Mouse (Mus musculus) midbrain, postnatal 0 days (tissue): ENCODE measurements at regions not wholly inside any gene's neighbourhood (a gene's known extent, or its start where the extent isn't known, plus 50 kb on each side); places are given as distances from the start of the nearest gene placed in this dataset.

Experiments
- ATAC-seq: fragments of 200-750 bp; cut with Nextera tagmentation; 2 replicates; pipeline ENCODE4 v1.8.0; 2017; ENCODE audit warnings: moderate number of reproducible peaks, mild to moderate bottlenecking, moderate TSS enrichment, moderate library complexity; ENCODE audit not compliant: low FRiP score
- DNase-seq: peaks from one replicate; pipeline ENCODE4 v3.0.0-alpha.2; 2015; ENCODE audit warnings: low spot score
- H3K27ac ChIP-seq: fragments of 300-500 bp; sonication (generic); 2 replicates; pipeline ENCODE4 v1.5.1; 2014; ENCODE audit warnings: low read depth, mild to moderate bottlenecking, low read length, mixed read lengths
- H3K27me3 ChIP-seq: fragments of 300-500 bp; sonication (generic); 2 replicates; pipeline ENCODE4 v1.6.1; 2014; ENCODE audit warnings: low read length, control low read depth, mixed read lengths; ENCODE audit not compliant: insufficient read depth
- H3K36me3 ChIP-seq: fragments of 300-500 bp; sonication (generic); 2 replicates; pipeline ENCODE4 v1.6.1; 2014; ENCODE audit warnings: low read length, control low read depth, mixed read lengths; ENCODE audit not compliant: insufficient read depth
- H3K4me1 ChIP-seq: fragments of 300-500 bp; sonication (generic); 2 replicates; pipeline ENCODE4 v1.6.1; 2014; ENCODE audit warnings: mild to moderate bottlenecking, control low read depth, antibody characterized with exemption, low read length, mixed read lengths; ENCODE audit not compliant: insufficient read depth
- H3K4me2 ChIP-seq: fragments of 300-500 bp; sonication (generic); 2 replicates; pipeline ENCODE4 v1.6.1; 2014; ENCODE audit warnings: low read depth, mild to moderate bottlenecking, low read length, mixed read lengths; ENCODE audit not compliant: poor library complexity, severe bottlenecking
- H3K4me3 ChIP-seq: fragments of 300-500 bp; sonication (generic); 2 replicates; pipeline ENCODE4 v1.5.1; 2014; ENCODE audit warnings: low read depth, mild to moderate bottlenecking, low read length, moderate library complexity
- H3K9ac ChIP-seq: fragments of 300-500 bp; sonication (generic); replicated peaks from 2 replicates; pipeline ENCODE4 v1.6.1; 2014; ENCODE audit warnings: mild to moderate bottlenecking, low read length, moderate library complexity, mixed read lengths; ENCODE audit not compliant: poor library complexity, severe bottlenecking
- H3K9me3 ChIP-seq: fragments of 300-500 bp; sonication (generic); 2 replicates; pipeline ENCODE4 v1.6.1; 2016; ENCODE audit warnings: low read length, control low read depth
- CTCF ChIP-seq: IDR thresholded peaks from 2 replicates; pipeline ENCODE4 v1.5.1; 2016; ENCODE audit warnings: antibody characterized with exemption, mild to moderate bottlenecking
- WGBS: fragments of 180-500 bp; shearing (Covaris S2); extraction: QIAGEN DNeasy Blood & Tissue Kit; methylation state at CpG from one replicate; pipeline ENCODE4 v1.1.7; 2014; 5-methylcytosine and 5-hydroxymethylcytosine counted together

DNA sequence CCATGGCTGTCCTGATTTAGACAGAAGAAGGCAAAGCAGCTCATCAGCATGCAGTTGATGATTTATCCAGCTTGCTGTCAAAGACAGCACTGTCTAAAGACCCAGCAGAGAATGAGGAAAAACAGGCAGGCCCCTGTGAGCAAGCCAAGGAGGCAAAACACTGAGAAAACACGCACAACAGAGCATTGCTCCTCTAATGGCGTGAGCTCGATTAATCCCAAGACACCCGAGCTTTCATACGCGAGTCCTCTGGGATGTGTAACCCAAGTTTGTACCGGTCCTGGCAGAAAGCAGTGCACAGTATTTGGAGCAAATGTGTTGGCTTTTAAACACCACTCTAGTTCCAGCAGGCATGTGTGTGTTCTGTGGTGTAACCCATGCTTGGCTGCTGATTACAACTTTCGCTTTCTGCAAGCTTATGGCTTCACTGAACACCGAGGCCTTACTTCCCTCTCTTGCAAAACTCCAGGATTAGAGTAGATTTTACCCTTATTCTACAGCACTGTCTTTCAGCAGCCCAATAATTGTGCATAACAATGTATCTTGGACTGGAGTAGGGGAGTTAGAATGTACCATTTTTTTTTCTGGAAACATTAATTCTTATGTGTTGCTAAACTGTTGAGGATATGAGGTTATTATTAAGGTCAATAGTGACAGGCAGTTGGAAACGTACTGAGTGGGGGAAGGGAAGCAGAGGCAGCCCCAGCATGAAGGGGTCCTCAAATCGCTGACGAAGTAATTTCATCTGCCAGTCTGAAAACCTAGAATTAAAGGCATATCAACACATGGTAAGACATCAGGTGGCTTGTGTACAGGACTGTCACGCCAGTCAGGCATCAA is 52.0 kb upstream of the Skap2 start:
- no peak for TF ChIP-seq CTCF
- H3K27ac ChIP-seq = peak overlapping the region; percentile 44; the same call in 1 of the 2 replicates
- 57% methylated on average over 13 of the region's 13 CpGs for WGBS
- no peaks in the 10 kb centered on the region for H3K27me3 ChIP-seq
- ATAC-seq = peak; percentile 81
- H3K9me3 ChIP-seq = no peaks in the 10 kb centered on the region
- no peak overlapping the region for H3K4me2 ChIP-seq
- H3K4me3 ChIP-seq = no peak overlapping the region
- no peak overlapping the region for H3K9ac ChIP-seq
- DNase-seq = peak; percentile 83
- no peaks in the 10 kb centered on the region for H3K36me3 ChIP-seq
- no peaks in the 10 kb centered on the region for H3K4me1 ChIP-seq
